Mouse (Mus musculus): ENCODE measurements around the gene Znrf2.
"Not testable (repeated sequence)": the region's sequence is repeated elsewhere in the genome, so short reads cannot be mapped to it uniquely, and the experiment has no call there.

Znrf2 gene

GRCm38 (mm10) chr6:54805779-54806178, 10.9 kb upstream of the Znrf2 start:
- DNase-seq (ENCODE audit: extremely low read depth, insufficient read length, low spot score), result no peak

- peak; percentile 27 for DNase-seq (ENCODE audit: extremely low read depth, insufficient read length, low spot score)
These were observed 7.0 kb upstream of the Znrf2 start for GRCm38 (mm10) chr6:54809531-54810313.

GRCm38 (mm10) chr6:54810314-54810646, 6.4 kb upstream of the Znrf2 start:
- no peak for DNase-seq (ENCODE audit: extremely low read depth, insufficient read length, low spot score)

GRCm38 (mm10) chr6:54811546-54812250, 5.0 kb upstream of the Znrf2 start:
- DNase-seq (ENCODE audit: extremely low read depth, insufficient read length, low spot score), result peak; percentile 17

- no peak for DNase-seq (ENCODE audit: extremely low read depth, insufficient read length, low spot score)
These were observed 4.4 kb upstream of the Znrf2 start for GRCm38 (mm10) chr6:54812276-54812675.

GRCm38 (mm10) chr6:54815428-54816130, 1.1 kb upstream of the Znrf2 start:
- DNase-seq (ENCODE audit: extremely low read depth, insufficient read length, low spot score), result no peak

- peak; percentile 74 for DNase-seq (ENCODE audit: extremely low read depth, insufficient read length, low spot score)
These were observed 601 bp downstream of the Znrf2 start for GRCm38 (mm10) chr6:54817266-54817767.

- no peak for DNase-seq (ENCODE audit: extremely low read depth, insufficient read length, low spot score)
These were observed 1.7 kb downstream of the Znrf2 start for GRCm38 (mm10) chr6:54818389-54818788.

- no peak for DNase-seq (ENCODE audit: extremely low read depth, insufficient read length, low spot score)
These were observed 2.6 kb downstream of the Znrf2 start for GRCm38 (mm10) chr6:54819272-54819671.

GRCm38 (mm10) chr6:54819746-54820145, 3.0 kb downstream of the Znrf2 start:
- DNase-seq (ENCODE audit: extremely low read depth, insufficient read length, low spot score), result no peak

GRCm38 (mm10) chr6:54822348-54822747, 5.6 kb downstream of the Znrf2 start:
- DNase-seq (ENCODE audit: extremely low read depth, insufficient read length, low spot score), result no peak

- not testable (repeated sequence) for DNase-seq (ENCODE audit: extremely low read depth, insufficient read length, low spot score)
These were observed 7.8 kb downstream of the Znrf2 start for GRCm38 (mm10) chr6:54824561-54824960.

GRCm38 (mm10) chr6:54827481-54827880, 10.8 kb downstream of the Znrf2 start:
- DNase-seq (ENCODE audit: extremely low read depth, insufficient read length, low spot score), result no peak

- DNase-seq (ENCODE audit: extremely low read depth, insufficient read length, low spot score), result no peak
These were observed 11.6 kb downstream of the Znrf2 start for GRCm38 (mm10) chr6:54828274-54828673.

GRCm38 (mm10) chr6:54830048-54830772, 13.5 kb downstream of the Znrf2 start:
- DNase-seq (ENCODE audit: extremely low read depth, insufficient read length, low spot score), result no peak

- peak; percentile 28 for DNase-seq (ENCODE audit: extremely low read depth, insufficient read length, low spot score)
These were observed 14.5 kb downstream of the Znrf2 start for GRCm38 (mm10) chr6:54831069-54831720.

GRCm38 (mm10) chr6:54833427-54833826, 16.7 kb downstream of the Znrf2 start:
- DNase-seq (ENCODE audit: extremely low read depth, insufficient read length, low spot score), result no peak

- DNase-seq (ENCODE audit: extremely low read depth, insufficient read length, low spot score), result peak; percentile 15
These were observed 19.9 kb downstream of the Znrf2 start for GRCm38 (mm10) chr6:54836666-54837065.

GRCm38 (mm10) chr6:54841399-54841798, 24.7 kb downstream of the Znrf2 start:
- no peak for DNase-seq (ENCODE audit: extremely low read depth, insufficient read length, low spot score)

GRCm38 (mm10) chr6:54842041-54842440, 25.3 kb downstream of the Znrf2 start:
- no peak for DNase-seq (ENCODE audit: extremely low read depth, insufficient read length, low spot score)
